Mouse (Mus musculus): ENCODE data around the gene Tirap. TPM values are rescaled to one million over a fixed set of nuclear protein-coding genes. Genes with fewer than 3 reads are reported as not detected.

The Tirap gene
- total RNA-seq, 2 experiments from 2014 or later = 1.2 to 2.8 TPM

GRCm38 (mm10) chr9:35194048-35194447 lies 6.0 kb downstream of the Tirap start:
- no peak for ATAC-seq (replicated peaks; ENCODE audit: low FRiP score, low TSS enrichment, poor library complexity, severe bottlenecking)

DNA sequence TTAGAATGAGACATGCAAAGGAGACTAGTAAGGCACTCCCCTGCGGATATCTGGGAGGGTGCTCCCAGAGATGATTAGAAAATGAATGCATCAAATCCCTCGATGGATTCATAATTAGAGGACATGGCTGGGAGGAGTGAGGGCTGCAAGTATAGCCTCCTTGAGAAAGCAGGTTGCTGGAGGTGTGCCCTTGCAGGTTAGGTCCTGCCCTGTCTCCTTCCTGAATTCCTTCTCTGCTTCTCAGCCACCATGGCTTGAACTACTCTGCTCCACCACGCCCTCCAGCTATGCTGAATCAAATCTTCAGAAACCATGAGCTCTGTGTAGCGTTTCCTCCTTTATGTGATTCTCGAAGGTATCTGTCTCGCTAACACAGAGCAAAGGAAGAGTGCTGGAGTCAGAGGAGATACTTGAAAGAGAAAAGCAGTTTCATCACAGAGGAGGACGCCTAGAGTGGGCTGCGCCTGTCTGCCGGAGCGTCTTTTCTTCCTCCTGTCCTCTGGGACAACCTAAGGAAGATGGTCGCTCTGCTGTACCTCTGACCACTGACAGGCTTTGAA lies 7.0 kb downstream of the Tirap start:
- no peak for ATAC-seq (replicated peaks; ENCODE audit: low FRiP score, low TSS enrichment, poor library complexity, severe bottlenecking)

DNA sequence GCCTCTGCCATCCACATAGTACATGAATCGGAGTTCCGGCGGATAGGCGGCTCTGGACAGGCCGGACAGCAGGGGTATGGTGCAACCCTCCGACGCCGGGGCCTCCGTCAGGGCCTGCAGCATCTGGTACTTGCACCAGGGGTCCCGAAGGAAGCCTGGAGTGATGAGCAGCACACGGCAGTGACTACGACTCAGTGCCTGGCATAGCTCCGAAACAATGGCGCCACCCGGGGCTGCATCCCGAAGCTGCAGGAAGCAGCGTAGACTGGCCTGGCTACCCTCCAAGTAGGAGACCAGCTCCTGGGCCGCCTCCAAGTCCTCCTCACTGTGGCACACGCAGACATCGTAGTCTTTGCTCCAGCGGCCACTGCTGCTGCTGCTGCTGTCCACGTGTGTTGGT lies 11.4 kb downstream of the Tirap start:
- 0 out of 2 replicates have a peak, but pooled peaks have one; percentile 23 for ATAC-seq (replicated peaks; ENCODE audit: low FRiP score, low TSS enrichment, poor library complexity, severe bottlenecking)

DNA sequence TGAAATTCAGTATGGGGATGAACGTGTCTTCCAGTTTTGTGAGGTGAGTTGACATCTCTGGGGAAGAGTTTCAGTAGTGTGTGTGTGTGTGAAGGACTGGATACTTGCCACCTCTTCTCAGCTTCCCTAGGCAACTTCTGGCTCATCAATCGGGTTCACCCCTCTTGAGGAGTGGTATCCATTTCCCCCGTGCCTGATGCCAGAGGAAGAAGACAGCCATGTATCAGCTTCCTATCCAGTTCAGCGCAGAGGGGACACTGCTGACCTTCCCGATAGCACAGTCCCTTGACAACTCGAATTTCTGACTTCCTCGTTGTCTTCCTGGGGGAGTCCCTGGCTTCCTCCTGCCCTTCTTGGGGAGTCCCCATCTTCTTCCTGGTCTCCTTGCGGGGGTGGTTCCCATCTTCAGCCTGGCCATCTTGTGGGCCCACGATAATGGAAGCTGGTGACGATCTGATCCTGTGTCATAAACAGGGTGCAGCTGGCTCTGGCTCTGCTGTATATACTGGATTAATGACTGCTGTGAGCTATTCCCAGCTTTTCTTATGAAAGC lies 12.7 kb downstream of the Tirap start:
- ATAC-seq (replicated peaks; ENCODE audit: low FRiP score, low TSS enrichment, poor library complexity, severe bottlenecking) = no peak

GRCm38 (mm10) chr9:35186430-35186829 lies 13.7 kb downstream of the Tirap start:
- ATAC-seq (replicated peaks; ENCODE audit: low FRiP score, low TSS enrichment, poor library complexity, severe bottlenecking) = no peak

DNA sequence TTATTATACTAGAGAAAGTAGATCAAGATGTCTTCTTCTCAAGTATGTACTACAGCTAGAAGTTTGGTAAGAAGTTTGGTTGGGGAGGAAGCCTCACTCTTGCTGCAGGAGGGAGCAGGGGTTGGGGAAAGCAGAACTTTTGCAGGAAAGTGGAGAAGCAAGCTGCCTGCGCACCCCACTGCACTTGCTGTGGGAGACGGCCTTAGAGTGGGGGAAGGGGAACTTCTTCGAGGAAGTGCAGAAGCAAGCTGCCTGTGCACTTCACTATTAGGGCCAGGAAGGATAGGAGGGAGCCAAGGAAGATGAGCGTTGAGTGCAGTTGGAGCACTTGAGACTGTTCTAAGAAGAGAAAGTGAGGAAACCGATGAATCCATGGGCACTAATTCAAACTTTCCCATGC lies 16.7 kb downstream of the Tirap start:
- no peak for ATAC-seq (replicated peaks; ENCODE audit: low FRiP score, low TSS enrichment, poor library complexity, severe bottlenecking)

- ATAC-seq (replicated peaks; ENCODE audit: low FRiP score, low TSS enrichment, poor library complexity, severe bottlenecking) = no peak
Measured at GRCm38 (mm10) chr9:35182832-35183231, 17.3 kb downstream of the Tirap start.

DNA sequence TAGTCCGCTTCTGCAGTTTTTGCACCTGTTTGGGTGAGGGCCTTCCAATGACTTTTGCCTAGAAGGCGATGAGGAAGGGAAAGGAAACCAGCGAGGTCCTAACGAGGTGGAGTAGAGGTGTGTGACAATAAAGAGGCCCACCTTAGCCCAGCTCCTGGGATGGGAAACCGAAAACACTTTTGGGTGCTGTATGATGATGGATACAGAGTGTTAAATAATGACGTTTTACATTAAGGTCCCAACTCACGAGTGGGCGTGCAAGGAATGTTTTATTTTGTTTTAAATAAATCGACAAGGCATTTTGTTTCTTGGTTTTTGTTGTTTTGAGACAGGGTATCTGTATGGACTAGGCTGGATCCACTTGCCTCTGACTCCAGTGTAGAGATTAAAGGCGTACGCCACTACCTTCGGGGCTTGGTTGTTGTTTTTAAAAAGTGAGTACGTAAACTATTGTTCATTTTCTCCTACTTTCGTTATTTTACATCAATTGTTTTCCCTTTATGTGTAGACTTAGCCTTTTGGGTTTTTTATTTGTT lies 23.9 kb downstream of the Tirap start:
- 0 out of 2 replicates have a peak, but pooled peaks have one; percentile 3 for ATAC-seq (replicated peaks; ENCODE audit: low FRiP score, low TSS enrichment, poor library complexity, severe bottlenecking)

DNA sequence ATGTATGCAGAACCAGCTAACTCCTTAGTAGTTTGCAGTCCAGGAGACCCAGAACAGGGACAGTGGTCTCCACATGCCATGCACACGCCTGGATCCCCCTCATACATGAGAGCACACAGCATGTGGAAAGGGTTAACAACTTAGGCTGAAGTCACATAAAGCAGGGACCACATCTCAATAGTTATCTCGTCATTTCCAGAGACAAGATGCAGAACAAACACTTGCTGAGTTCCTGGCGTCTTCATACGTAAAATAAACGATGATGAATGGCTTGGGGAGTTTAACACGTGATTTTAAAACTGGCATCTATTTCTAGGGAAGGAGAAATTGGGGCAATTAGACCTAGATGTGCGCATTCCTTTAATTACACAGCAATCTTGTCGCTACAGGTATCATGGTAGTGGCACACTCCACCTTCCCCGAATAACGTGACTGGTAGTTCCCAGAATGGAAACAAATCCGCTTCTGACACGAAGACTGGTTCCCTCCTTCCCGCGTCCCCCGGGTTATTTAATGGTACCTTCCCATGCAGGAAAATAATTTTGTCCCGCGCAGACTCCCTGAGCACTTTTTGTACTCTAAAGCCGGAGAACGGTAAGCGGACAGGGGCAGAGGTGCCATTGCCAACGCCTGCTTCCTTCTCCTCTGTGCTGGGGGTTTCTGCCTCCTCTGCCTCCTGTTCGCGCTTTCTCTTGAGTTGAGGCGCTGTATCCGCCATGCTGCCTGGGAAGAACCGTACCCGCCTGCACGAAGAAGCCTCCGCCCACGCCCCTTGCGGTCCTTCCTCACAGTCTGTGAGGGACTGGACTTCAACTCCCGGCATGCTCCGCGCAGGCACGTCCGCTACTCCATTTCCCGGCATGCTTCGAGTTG lies 24.6 kb downstream of the Tirap start, which contains the start of gene Dcps:
Dcps (minus strand) TSS at position 811 of the 873 bp plus-strand sequence.
- peak; percentile 97 for ATAC-seq (replicated peaks; ENCODE audit: low FRiP score, low TSS enrichment, poor library complexity, severe bottlenecking)

- no peak for ATAC-seq (replicated peaks; ENCODE audit: low FRiP score, low TSS enrichment, poor library complexity, severe bottlenecking)
Measured at GRCm38 (mm10) chr9:35173331-35173730, 26.8 kb downstream of the Tirap start.

DNA sequence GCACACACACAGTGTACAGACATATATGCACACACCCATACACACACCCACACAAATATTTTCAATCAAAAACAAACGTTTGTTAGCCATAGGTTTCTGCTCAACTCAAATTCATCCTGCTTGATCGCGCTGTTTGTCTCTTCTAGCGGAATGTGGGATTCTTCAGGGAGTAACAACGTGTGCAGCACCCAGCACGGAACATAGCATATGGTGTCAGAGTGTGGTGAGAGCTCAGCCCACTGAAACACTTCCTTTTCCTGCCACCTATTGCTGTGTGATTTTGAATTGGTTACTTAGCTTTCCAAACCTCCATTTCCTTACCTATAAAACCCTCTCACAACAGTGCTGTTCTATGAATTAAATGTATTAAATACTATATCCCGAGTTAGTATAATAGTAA lies 30.0 kb downstream of the Tirap start:
- ATAC-seq (replicated peaks; ENCODE audit: low FRiP score, low TSS enrichment, poor library complexity, severe bottlenecking) = no peak

DNA sequence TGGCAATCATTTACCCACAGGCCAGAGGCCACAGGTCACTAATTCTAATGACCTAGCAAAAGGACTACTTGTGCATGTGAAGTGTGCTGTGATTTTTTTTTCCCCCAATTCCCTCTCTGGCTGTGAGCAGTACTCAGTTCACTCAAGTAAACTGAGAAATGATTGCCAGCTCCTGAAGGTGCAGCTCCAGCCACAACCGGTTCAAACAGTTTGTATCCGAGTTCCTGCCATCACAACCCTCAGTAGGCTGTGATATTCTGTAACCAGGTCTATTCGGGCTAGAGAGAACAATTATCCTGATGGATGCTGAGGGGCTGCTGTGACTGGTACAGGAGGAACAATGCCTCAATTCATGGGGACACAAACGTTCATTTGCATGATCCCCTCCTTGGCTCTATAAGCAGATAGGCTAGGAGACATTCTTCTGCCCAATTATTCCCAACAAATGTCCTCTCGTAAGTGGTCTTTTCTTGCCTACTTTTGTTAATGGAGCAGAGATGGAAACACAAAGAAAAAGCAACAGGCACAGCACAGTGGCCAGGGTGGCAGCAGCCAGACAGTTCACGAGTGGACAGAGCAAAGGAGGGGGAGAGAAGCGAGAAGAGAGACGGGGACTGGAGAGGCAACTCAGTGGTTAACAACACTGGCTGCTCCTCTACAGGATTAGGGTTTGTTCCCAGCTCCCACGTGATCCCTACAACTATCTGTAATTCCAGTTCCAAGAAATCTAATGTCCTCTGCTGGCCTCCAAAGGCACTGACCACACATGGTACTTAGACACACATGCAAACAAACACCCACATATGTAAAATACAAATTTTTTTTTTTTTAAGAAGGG lies 33.1 kb downstream of the Tirap start:
- no peak for ATAC-seq (replicated peaks; ENCODE audit: low FRiP score, low TSS enrichment, poor library complexity, severe bottlenecking)

DNA sequence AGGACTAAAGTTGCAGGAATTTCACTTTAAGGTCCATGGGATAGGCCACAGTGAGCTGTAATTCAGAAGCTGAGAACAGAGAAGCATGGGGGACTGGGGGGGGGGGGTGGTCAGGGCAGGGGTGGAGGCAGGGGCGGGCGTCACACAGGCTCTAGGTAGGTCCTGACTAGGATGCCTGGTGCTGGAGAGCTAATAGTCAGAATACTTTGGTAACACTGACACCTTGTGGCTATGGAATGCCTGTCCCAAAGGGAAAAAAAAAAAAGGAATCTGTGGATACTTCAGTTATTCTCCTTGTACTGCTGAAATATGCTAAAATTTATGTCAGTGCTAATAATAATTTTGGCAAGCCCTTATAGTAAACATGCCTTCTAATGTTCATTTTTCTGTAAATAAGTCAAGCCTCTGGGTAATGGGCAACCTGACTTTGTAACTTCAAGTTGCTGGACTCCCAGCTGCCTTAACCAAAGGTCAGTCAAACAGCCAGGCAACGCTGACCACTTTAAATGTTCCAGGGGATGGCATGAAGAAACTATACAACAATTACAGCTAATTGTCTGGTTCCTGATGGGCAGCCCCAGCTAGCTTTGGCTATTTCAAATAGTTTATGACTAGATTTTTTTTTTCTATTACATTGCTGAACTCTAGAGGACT lies 33.8 kb downstream of the Tirap start:
- 0 out of 2 replicates have a peak, but pooled peaks have one; percentile 19 for ATAC-seq (replicated peaks; ENCODE audit: low FRiP score, low TSS enrichment, poor library complexity, severe bottlenecking)

DNA sequence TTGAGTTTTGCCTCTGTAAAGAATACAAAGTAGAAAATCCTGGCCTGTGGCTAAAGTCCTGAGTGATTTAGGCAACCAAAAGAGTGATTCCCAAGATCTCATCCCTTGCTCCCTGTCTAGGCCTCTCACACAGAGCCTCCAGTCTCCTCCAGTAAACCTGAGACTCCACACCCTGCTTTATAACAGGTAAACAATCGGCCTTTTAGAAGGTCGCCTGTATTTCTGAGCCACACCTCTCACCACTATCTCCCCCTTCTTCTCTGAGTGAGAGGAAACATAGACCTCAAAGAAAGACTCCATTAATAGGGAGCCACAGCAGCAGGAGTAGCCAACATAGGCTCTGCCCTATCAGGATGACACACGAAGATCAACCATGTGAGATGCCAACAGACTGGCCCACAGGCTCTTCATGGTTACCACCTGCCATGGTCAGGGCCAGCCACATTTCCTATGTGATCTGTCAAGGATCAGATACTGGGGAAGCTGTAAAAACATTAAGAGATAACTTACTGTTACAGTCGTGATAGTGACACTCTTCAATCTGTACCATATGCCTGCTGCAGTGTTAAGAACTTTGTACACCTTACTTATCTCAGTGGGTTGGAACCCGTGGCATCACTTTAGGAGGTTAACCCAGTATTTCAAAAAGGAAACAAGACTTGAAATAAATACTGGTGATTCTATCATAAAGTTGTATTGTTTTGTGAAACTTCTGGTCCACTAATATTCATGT lies 35.8 kb downstream of the Tirap start:
- peak; percentile 88 for ATAC-seq (replicated peaks; ENCODE audit: low FRiP score, low TSS enrichment, poor library complexity, severe bottlenecking)

GRCm38 (mm10) chr9:35163011-35163690 lies 36.9 kb downstream of the Tirap start:
- no peak for ATAC-seq (replicated peaks; ENCODE audit: low FRiP score, low TSS enrichment, poor library complexity, severe bottlenecking)

- ATAC-seq (replicated peaks; ENCODE audit: low FRiP score, low TSS enrichment, poor library complexity, severe bottlenecking) = no peak
Measured at GRCm38 (mm10) chr9:35161721-35162120, 38.4 kb downstream of the Tirap start.

DNA sequence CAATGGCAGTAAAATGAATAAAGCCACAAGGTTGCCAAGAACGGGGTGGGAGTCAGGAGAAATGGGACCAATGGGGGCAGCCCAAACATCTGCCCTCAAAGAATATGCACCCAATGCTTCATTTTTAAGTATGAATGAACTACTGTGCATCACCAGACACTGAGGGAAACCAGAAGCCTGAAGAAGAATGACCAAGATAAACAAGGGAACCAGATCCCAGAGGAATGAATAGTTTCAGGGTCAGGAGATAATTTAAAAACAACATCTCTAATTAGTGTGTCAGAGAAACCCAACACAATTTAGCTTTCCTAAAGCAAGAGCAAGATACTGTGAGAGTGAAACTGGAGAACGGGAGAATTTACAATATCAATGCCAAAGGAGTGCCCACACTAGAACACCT lies 39.4 kb downstream of the Tirap start:
- no peak for ATAC-seq (replicated peaks; ENCODE audit: low FRiP score, low TSS enrichment, poor library complexity, severe bottlenecking)

GRCm38 (mm10) chr9:35158477-35158876 lies 41.6 kb downstream of the Tirap start:
- ATAC-seq (replicated peaks; ENCODE audit: low FRiP score, low TSS enrichment, poor library complexity, severe bottlenecking) = no peak
